Mouse (Mus musculus): ENCODE measurements around the gene Ern1. TPM values are rescaled to one million over a fixed set of nuclear protein-coding genes. Genes with fewer than 3 reads are reported as not detected.

Ern1 gene
- polyA plus RNA-seq, 1 experiment, result 6.6 TPM

- H3K27me3 ChIP-seq (ENCODE audit: control insufficient read depth, insufficient read depth, low read length), result no peaks in the 10 kb centered on the region
- TF ChIP-seq CTCF (IDR thresholded peaks at IDR 0.05; ENCODE audit: control insufficient read depth, insufficient read depth, insufficient replicate concordance, low read depth, low read length) (no peak), POLR2A (IDR thresholded peaks at IDR 0.05; ENCODE audit: control insufficient read depth, low read depth, low read length) (no peak)
- H3K4me3 ChIP-seq (ENCODE audit: control insufficient read depth, low read depth, low read length), result no peak overlapping the region
- H3K36me3 ChIP-seq (ENCODE audit: control insufficient read depth, insufficient read depth, low read length), result no peaks in the 10 kb centered on the region; the same call in 1 of the 2 replicates
- H3K27ac ChIP-seq (ENCODE audit: control insufficient read depth, insufficient read depth, low read depth, low read length), result no peak overlapping the region
- no peaks in the 10 kb centered on the region for H3K4me1 ChIP-seq (ENCODE audit: control insufficient read depth, insufficient read depth, low read length)
Measured at GRCm38 (mm10) chr11:106527147-106527821, 39.6 kb upstream of the Ern1 start.

- Histone ChIP-seq H3K4me3 (ENCODE audit: control insufficient read depth, low read depth, low read length) (no peak overlapping the region), H3K4me1 (ENCODE audit: control insufficient read depth, insufficient read depth, low read length) (no peaks in the 10 kb centered on the region), H3K27ac (ENCODE audit: control insufficient read depth, insufficient read depth, low read depth, low read length) (no peak overlapping the region)
Measured at GRCm38 (mm10) chr11:106522538-106522937, 34.9 kb upstream of the Ern1 start.

GRCm38 (mm10) chr11:106521612-106522011, 34.0 kb upstream of the Ern1 start:
- Histone ChIP-seq H3K36me3 (ENCODE audit: control insufficient read depth, insufficient read depth, low read length) (no peaks in the 10 kb centered on the region; the same call in 1 of the 2 replicates), H3K27me3 (ENCODE audit: control insufficient read depth, insufficient read depth, low read length) (no peaks in the 10 kb centered on the region), H3K27ac (ENCODE audit: control insufficient read depth, insufficient read depth, low read depth, low read length) (no peak overlapping the region), H3K4me3 (ENCODE audit: control insufficient read depth, low read depth, low read length) (no peak overlapping the region), H3K4me1 (ENCODE audit: control insufficient read depth, insufficient read depth, low read length) (no peaks in the 10 kb centered on the region)
- TF ChIP-seq CTCF (IDR thresholded peaks at IDR 0.05; ENCODE audit: control insufficient read depth, insufficient read depth, insufficient replicate concordance, low read depth, low read length), result no peak
- no peak for TF ChIP-seq POLR2A (IDR thresholded peaks at IDR 0.05; ENCODE audit: control insufficient read depth, low read depth, low read length)

More at GRCm38 (mm10) chr11:106522538-106522937, 34.9 kb upstream of the Ern1 start:
- Histone ChIP-seq H3K27me3 (ENCODE audit: control insufficient read depth, insufficient read depth, low read length) (no peaks in the 10 kb centered on the region), H3K36me3 (ENCODE audit: control insufficient read depth, insufficient read depth, low read length) (no peaks in the 10 kb centered on the region; the same call in 1 of the 2 replicates)
- TF ChIP-seq CTCF (IDR thresholded peaks at IDR 0.05; ENCODE audit: control insufficient read depth, insufficient read depth, insufficient replicate concordance, low read depth, low read length) (no peak), POLR2A (IDR thresholded peaks at IDR 0.05; ENCODE audit: control insufficient read depth, low read depth, low read length) (no peak)

GRCm38 (mm10) chr11:106520404-106520803, 32.8 kb upstream of the Ern1 start:
- TF ChIP-seq CTCF (IDR thresholded peaks at IDR 0.05; ENCODE audit: control insufficient read depth, insufficient read depth, insufficient replicate concordance, low read depth, low read length), result no peak
- TF ChIP-seq POLR2A (IDR thresholded peaks at IDR 0.05; ENCODE audit: control insufficient read depth, low read depth, low read length), result no peak
- Histone ChIP-seq H3K4me3 (ENCODE audit: control insufficient read depth, low read depth, low read length) (no peak overlapping the region), H3K4me1 (ENCODE audit: control insufficient read depth, insufficient read depth, low read length) (no peaks in the 10 kb centered on the region), H3K27ac (ENCODE audit: control insufficient read depth, insufficient read depth, low read depth, low read length) (no peak overlapping the region), H3K36me3 (ENCODE audit: control insufficient read depth, insufficient read depth, low read length) (no peaks in the 10 kb centered on the region; the same call in 1 of the 2 replicates), H3K27me3 (ENCODE audit: control insufficient read depth, insufficient read depth, low read length) (no peaks in the 10 kb centered on the region)

- H3K4me3 ChIP-seq (ENCODE audit: control insufficient read depth, low read depth, low read length), result no peak overlapping the region
- H3K27ac ChIP-seq (ENCODE audit: control insufficient read depth, insufficient read depth, low read depth, low read length), result no peak overlapping the region
- H3K27me3 ChIP-seq (ENCODE audit: control insufficient read depth, insufficient read depth, low read length), result no peaks in the 10 kb centered on the region
- H3K4me1 ChIP-seq (ENCODE audit: control insufficient read depth, insufficient read depth, low read length), result no peaks in the 10 kb centered on the region
- no peaks in the 10 kb centered on the region; the same call in 1 of the 2 replicates for H3K36me3 ChIP-seq (ENCODE audit: control insufficient read depth, insufficient read depth, low read length)
- TF ChIP-seq CTCF (IDR thresholded peaks at IDR 0.05; ENCODE audit: control insufficient read depth, insufficient read depth, insufficient replicate concordance, low read depth, low read length) (no peak), POLR2A (IDR thresholded peaks at IDR 0.05; ENCODE audit: control insufficient read depth, low read depth, low read length) (no peak)
Measured at GRCm38 (mm10) chr11:106519519-106519918, 31.9 kb upstream of the Ern1 start.

- Histone ChIP-seq H3K4me1 (ENCODE audit: control insufficient read depth, insufficient read depth, low read length) (no peaks in the 10 kb centered on the region), H3K27me3 (ENCODE audit: control insufficient read depth, insufficient read depth, low read length) (no peaks in the 10 kb centered on the region), H3K36me3 (ENCODE audit: control insufficient read depth, insufficient read depth, low read length) (no peaks in the 10 kb centered on the region; the same call in 1 of the 2 replicates), H3K27ac (ENCODE audit: control insufficient read depth, insufficient read depth, low read depth, low read length) (no peak overlapping the region), H3K4me3 (ENCODE audit: control insufficient read depth, low read depth, low read length) (no peak overlapping the region)
- TF ChIP-seq CTCF (IDR thresholded peaks at IDR 0.05; ENCODE audit: control insufficient read depth, insufficient read depth, insufficient replicate concordance, low read depth, low read length), result no peak
- no peak for TF ChIP-seq POLR2A (IDR thresholded peaks at IDR 0.05; ENCODE audit: control insufficient read depth, low read depth, low read length)
Measured at GRCm38 (mm10) chr11:106518391-106518790, 30.7 kb upstream of the Ern1 start.

- Histone ChIP-seq H3K4me3 (ENCODE audit: control insufficient read depth, low read depth, low read length) (no peak overlapping the region), H3K4me1 (ENCODE audit: control insufficient read depth, insufficient read depth, low read length) (no peaks in the 10 kb centered on the region), H3K36me3 (ENCODE audit: control insufficient read depth, insufficient read depth, low read length) (no peaks in the 10 kb centered on the region; the same call in 1 of the 2 replicates), H3K27me3 (ENCODE audit: control insufficient read depth, insufficient read depth, low read length) (no peaks in the 10 kb centered on the region), H3K27ac (ENCODE audit: control insufficient read depth, insufficient read depth, low read depth, low read length) (no peak overlapping the region)
- TF ChIP-seq CTCF (IDR thresholded peaks at IDR 0.05; ENCODE audit: control insufficient read depth, insufficient read depth, insufficient replicate concordance, low read depth, low read length) (no peak), POLR2A (IDR thresholded peaks at IDR 0.05; ENCODE audit: control insufficient read depth, low read depth, low read length) (no peak)
Measured at GRCm38 (mm10) chr11:106515079-106515745, 27.6 kb upstream of the Ern1 start.
